Mouse (Mus musculus) midbrain, embryonic 14.5 days (tissue): Measurements from ENCODE around the gene Nsmce3. TPM values are rescaled to one million over a fixed set of nuclear protein-coding genes. Genes with fewer than 3 reads are reported as not detected.

Experiments
- ATAC-seq: fragments of 200-750 bp; cut with Nextera tagmentation; 2 replicates; pipeline ENCODE4 v1.8.0; 2017; ENCODE audit warnings: moderate number of reproducible peaks, moderate library complexity; ENCODE audit not compliant: low FRiP score, low TSS enrichment
- DNase-seq: peaks from one replicate; pipeline ENCODE4 v3.0.0-alpha.2; 2015
- H3K27ac ChIP-seq: fragments of 300-500 bp; sonication (generic); replicated peaks from 2 replicates; pipeline ENCODE4 v1.5.1; 2014; ENCODE audit warnings: mild to moderate bottlenecking, low read depth, low read length, moderate library complexity
- H3K27me3 ChIP-seq: fragments of 300-500 bp; sonication (generic); 2 replicates; pipeline ENCODE4 v1.6.1; 2014; ENCODE audit warnings: low read length, control low read depth, mixed read lengths; ENCODE audit not compliant: control insufficient read depth, insufficient read depth
- H3K36me3 ChIP-seq: fragments of 300-500 bp; sonication (generic); 2 replicates; pipeline ENCODE4 v1.6.1; 2014; ENCODE audit warnings: low read length, control low read depth; ENCODE audit not compliant: control insufficient read depth, insufficient read depth
- H3K4me1 ChIP-seq: fragments of 300-500 bp; sonication (generic); 2 replicates; pipeline ENCODE4 v1.6.1; 2014; ENCODE audit warnings: mild to moderate bottlenecking, antibody characterized with exemption, low read length, control low read depth; ENCODE audit not compliant: control insufficient read depth, insufficient read depth
- H3K4me2 ChIP-seq: fragments of 300-500 bp; sonication (generic); 2 replicates; pipeline ENCODE4 v1.6.1; 2014; ENCODE audit warnings: mild to moderate bottlenecking, low read length, moderate library complexity
- H3K4me3 ChIP-seq: fragments of 300-500 bp; sonication (generic); replicated peaks from 2 replicates; pipeline ENCODE4 v1.5.1; 2014; ENCODE audit warnings: low read depth, low read length
- H3K9ac ChIP-seq: fragments of 300-500 bp; sonication (generic); replicated peaks from 2 replicates; pipeline ENCODE4 v1.6.1; 2014; ENCODE audit warnings: mild to moderate bottlenecking, low read length, moderate library complexity
- H3K9me3 ChIP-seq: fragments of 300-500 bp; sonication (generic); 2 replicates; pipeline ENCODE4 v1.6.1; 2016; ENCODE audit warnings: low read length, control low read depth, mixed read lengths; ENCODE audit not compliant: control insufficient read depth
- WGBS: fragments of 180-500 bp; shearing (Covaris S2); extraction: QIAGEN DNeasy Blood & Tissue Kit; methylation state at CpG from one replicate; pipeline ENCODE4 v1.1.7; 2014; 5-methylcytosine and 5-hydroxymethylcytosine counted together
- polyA plus RNA-seq: library from polyadenylated mRNA; unstranded; fragments of >200 nt; fragmentation: Nextera tagmentation; extraction: Ambion mirVana; gene quantifications from 2 replicates; pipeline ENCODE4 v1.2.1, GENCODE M21; 2014

Gene Nsmce3
- polyA plus RNA-seq = 10.7 and 12.3 TPM in 2 replicates

DNA sequence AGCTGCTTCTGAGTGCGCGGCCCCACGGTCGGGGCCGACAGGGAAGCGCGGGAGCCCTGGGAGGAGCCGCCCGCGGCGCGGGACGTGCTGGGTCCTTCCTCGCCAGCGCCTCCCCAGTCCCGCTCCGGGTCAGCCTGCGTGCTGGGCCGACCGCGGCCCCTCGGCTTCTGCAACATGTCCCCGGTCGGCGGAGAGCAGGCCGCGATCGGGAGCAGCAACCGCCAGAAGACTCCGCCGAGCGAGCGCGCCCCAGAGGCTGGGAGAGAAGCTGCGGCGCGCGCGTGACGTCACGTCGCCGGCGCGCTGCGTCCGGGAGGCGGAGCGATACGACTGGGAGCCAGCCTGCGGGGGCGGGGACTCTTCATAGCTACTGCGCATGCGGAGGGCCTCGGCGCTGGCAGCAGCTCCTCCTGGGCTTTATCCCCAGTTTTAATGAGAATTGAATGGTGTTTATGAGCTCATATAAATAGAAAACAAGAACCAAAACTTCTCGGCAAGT, at the start of gene Nsmce3:
TSS of gene Nsmce3 (minus strand) at position 255 of the 499 bp plus-strand sequence.
- Histone ChIP-seq H3K27me3 (no peaks in the 10 kb centered on the region), H3K9ac (peak within 1 kb of the TSS; percentile 92), H3K4me1 (peaks cover 22% of the 10 kb centered on the region), H3K36me3 (no peaks in the 10 kb centered on the region), H3K4me3 (peak within 1 kb of the TSS; percentile 90), H3K27ac (peak within 1 kb of the TSS; percentile 96), H3K4me2 (peak within 1 kb of the TSS; percentile 90), H3K9me3 (no peaks in the 10 kb centered on the region)
- ATAC-seq (peak; percentile 94), DNase-seq (peak; percentile 99)
- under 1% methylated on average over 57 of the region's 57 CpGs for WGBS

GRCm38 (mm10) chr7:64921189-64921588, 48.4 kb upstream of the Nsmce3 start:
- ATAC-seq (peak; percentile 46; the same call in 1 of the 2 replicates), DNase-seq (peak; percentile 53)
- H3K36me3 ChIP-seq = no peaks in the 10 kb centered on the region
- H3K4me1 ChIP-seq = peaks cover 3% of the 10 kb centered on the region; the same call in 1 of the 2 replicates
- peak overlapping the region; percentile 25 for H3K4me2 ChIP-seq
- peak overlapping the region; percentile 43; the same call in 1 of the 2 replicates for H3K27ac ChIP-seq
- H3K27me3 ChIP-seq = no peaks in the 10 kb centered on the region
- no peak overlapping the region for H3K9ac ChIP-seq
- no peak overlapping the region for H3K4me3 ChIP-seq
- WGBS = 32% methylated on average over 13 of the region's 13 CpGs
- no peaks in the 10 kb centered on the region for H3K9me3 ChIP-seq

GRCm38 (mm10) chr7:64920735-64921134, 47.9 kb upstream of the Nsmce3 start:
- no peak overlapping the region for H3K4me3 ChIP-seq
- no peaks in the 10 kb centered on the region for H3K36me3 ChIP-seq
- WGBS = 15% methylated on average over 5 of the region's 5 CpGs
- no peak for ATAC-seq
- DNase-seq = peak; percentile 35
- no peaks in the 10 kb centered on the region for H3K27me3 ChIP-seq
- H3K9ac ChIP-seq = no peak overlapping the region
- H3K4me2 ChIP-seq = peak overlapping the region; percentile 25
- H3K4me1 ChIP-seq = peaks cover 3% of the 10 kb centered on the region; the same call in 1 of the 2 replicates
- no peaks in the 10 kb centered on the region for H3K9me3 ChIP-seq
- no peak overlapping the region for H3K27ac ChIP-seq

- Histone ChIP-seq H3K36me3 (no peaks in the 10 kb centered on the region), H3K9ac (no peak overlapping the region), H3K27ac (0 out of 2 replicates have a peak overlapping the region, but pooled peaks have one; percentile 10), H3K9me3 (no peaks in the 10 kb centered on the region), H3K4me3 (no peak overlapping the region), H3K4me1 (peaks cover 3% of the 10 kb centered on the region; the same call in 1 of the 2 replicates), H3K27me3 (no peaks in the 10 kb centered on the region), H3K4me2 (no peak overlapping the region)
- DNase-seq (peak; percentile 31), ATAC-seq (no peak)
- WGBS = 44% methylated on average over 7 of the region's 7 CpGs
Observed at GRCm38 (mm10) chr7:64916654-64917053, 43.9 kb upstream of the Nsmce3 start.

DNA sequence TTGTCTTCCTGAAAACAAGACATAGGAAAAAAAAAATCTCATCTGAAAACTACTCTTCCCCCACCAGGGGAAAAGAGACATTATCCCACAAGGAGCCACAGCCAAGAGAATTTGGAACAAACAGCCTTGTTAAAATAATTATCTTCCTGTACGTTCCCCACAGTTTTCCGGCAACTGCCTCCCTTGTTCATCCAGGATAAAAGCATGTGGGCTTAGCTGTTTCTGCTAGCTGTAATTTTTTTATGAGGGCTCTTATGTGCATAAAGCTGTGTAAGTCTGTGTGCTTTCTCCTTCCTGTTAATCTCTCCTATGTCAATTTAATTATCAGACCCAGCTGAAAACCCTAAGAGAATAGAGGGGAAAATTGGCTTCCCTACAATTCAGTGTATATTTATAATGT, 42.3 kb upstream of the Nsmce3 start:
- WGBS = 40% methylated on average over 2 of the region's 2 CpGs
- Histone ChIP-seq H3K36me3 (no peaks in the 10 kb centered on the region), H3K27me3 (no peaks in the 10 kb centered on the region), H3K9ac (no peak overlapping the region), H3K9me3 (no peaks in the 10 kb centered on the region), H3K4me3 (no peak overlapping the region), H3K4me1 (peaks cover 3% of the 10 kb centered on the region; the same call in 1 of the 2 replicates), H3K27ac (no peak overlapping the region), H3K4me2 (no peak overlapping the region)
- DNase-seq (peak; percentile 25), ATAC-seq (no peak)

GRCm38 (mm10) chr7:64911945-64912344, 39.1 kb upstream of the Nsmce3 start:
- no peaks in the 10 kb centered on the region for H3K9me3 ChIP-seq

GRCm38 (mm10) chr7:64910208-64910607, 37.4 kb upstream of the Nsmce3 start:
- no peak overlapping the region for H3K9ac ChIP-seq
- no peak overlapping the region for H3K4me3 ChIP-seq
- 93% methylated on average over 2 of the region's 2 CpGs for WGBS
- no peak overlapping the region for H3K27ac ChIP-seq
- no peaks in the 10 kb centered on the region for H3K27me3 ChIP-seq
- H3K4me1 ChIP-seq = no peaks in the 10 kb centered on the region
- no peaks in the 10 kb centered on the region for H3K36me3 ChIP-seq
- DNase-seq (no peak), ATAC-seq (no peak)
- no peaks in the 10 kb centered on the region for H3K9me3 ChIP-seq
- H3K4me2 ChIP-seq = no peak overlapping the region

More at GRCm38 (mm10) chr7:64911945-64912344, 39.1 kb upstream of the Nsmce3 start:
- H3K36me3 ChIP-seq = no peaks in the 10 kb centered on the region
- H3K9ac ChIP-seq = no peak overlapping the region
- WGBS = 84% methylated on average over 2 of the region's 2 CpGs
- peaks cover 3% of the 10 kb centered on the region; the same call in 1 of the 2 replicates for H3K4me1 ChIP-seq
- H3K27ac ChIP-seq = no peak overlapping the region
- H3K4me3 ChIP-seq = no peak overlapping the region
- DNase-seq = no peak
- no peaks in the 10 kb centered on the region for H3K27me3 ChIP-seq
- H3K4me2 ChIP-seq = no peak overlapping the region
- no peak for ATAC-seq

DNA sequence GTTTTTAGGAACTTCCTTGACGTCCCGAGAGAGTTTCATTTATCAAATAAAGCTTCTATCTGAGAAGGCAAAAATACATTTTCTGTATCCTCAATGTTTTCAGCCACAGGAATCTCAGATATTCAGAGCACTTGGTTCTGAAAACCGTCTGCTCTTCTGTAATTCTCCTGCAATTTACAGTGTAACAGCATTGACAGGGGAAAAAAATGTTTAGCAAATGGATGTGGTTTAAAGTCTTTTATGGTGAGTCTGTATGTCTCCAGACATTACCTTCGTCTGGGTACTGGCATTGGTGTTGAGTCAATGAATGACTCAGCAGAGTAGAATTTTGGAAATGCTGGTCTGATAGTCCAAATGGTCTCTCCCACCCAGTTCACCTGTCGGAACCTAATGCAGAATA, 34.2 kb upstream of the Nsmce3 start:
- Histone ChIP-seq H3K4me3 (no peak overlapping the region), H3K4me2 (no peak overlapping the region), H3K4me1 (no peaks in the 10 kb centered on the region), H3K36me3 (no peaks in the 10 kb centered on the region), H3K9ac (no peak overlapping the region), H3K27me3 (no peaks in the 10 kb centered on the region), H3K27ac (no peak overlapping the region), H3K9me3 (no peaks in the 10 kb centered on the region)
- DNase-seq = no peak
- WGBS = 87% methylated on average over 5 of the region's 5 CpGs
- ATAC-seq = no peak

GRCm38 (mm10) chr7:64905506-64905905, 32.7 kb upstream of the Nsmce3 start:
- Histone ChIP-seq H3K27me3 (no peaks in the 10 kb centered on the region), H3K27ac (no peak overlapping the region), H3K9me3 (no peaks in the 10 kb centered on the region), H3K36me3 (no peaks in the 10 kb centered on the region), H3K9ac (no peak overlapping the region), H3K4me3 (no peak overlapping the region), H3K4me1 (no peaks in the 10 kb centered on the region), H3K4me2 (no peak overlapping the region)
- DNase-seq = no peak
- ATAC-seq = no peak
- WGBS = 95% methylated on average over 3 of the region's 3 CpGs
